Mouse (Mus musculus) bone marrow macrophage, adult 2 months (primary cell): Measurements from ENCODE around the gene Nubp1.

Experiments used
- CTCF ChIP-seq: IDR thresholded peaks from 2 replicates; pipeline ENCODE4 v1.5.1; 2012; ENCODE audit warnings: low read depth, mild to moderate bottlenecking, low read length, moderate library complexity
- POLR2A ChIP-seq: IDR thresholded peaks from 2 replicates; pipeline ENCODE4 v1.6.1; 2012; ENCODE audit warnings: mild to moderate bottlenecking, low read depth, low read length, borderline replicate concordance

DNA sequence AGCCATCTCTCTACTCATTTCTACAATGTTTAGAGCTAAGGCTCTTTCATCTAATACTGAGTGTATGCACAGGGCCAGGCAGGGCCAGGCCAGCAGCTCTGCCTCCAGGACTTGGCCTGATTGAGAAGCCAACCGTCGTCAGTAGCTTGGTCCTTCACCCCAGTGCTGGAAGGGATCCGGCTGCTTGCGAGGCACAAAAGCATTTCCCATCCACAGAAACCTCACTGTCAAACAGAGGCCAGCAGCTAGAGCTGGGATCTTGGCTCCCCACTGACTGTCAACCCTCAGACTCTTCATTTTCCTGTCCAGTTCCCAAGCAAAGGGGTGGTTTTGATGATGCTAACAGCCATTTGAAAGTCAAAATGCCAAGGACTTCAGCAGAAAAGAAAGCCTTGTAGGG lies 39.4 kb upstream of the Nubp1 start:
- TF ChIP-seq CTCF = no peak
- TF ChIP-seq POLR2A = no peak
